Mouse (Mus musculus) right cerebral cortex, adult 2 months (tissue): ENCODE results near the gene Stk33.
A peak's percentile ranks its signal among the peaks of the same experiment; 100 is the strongest.

Experiments
- DNase-seq, 2 experiments: peaks; one replicate each; pipeline ENCODE4 v3.0.0; 2021 to 2022; ENCODE audit warnings: low spot score in 2 of 2

Gene Stk33

DNA sequence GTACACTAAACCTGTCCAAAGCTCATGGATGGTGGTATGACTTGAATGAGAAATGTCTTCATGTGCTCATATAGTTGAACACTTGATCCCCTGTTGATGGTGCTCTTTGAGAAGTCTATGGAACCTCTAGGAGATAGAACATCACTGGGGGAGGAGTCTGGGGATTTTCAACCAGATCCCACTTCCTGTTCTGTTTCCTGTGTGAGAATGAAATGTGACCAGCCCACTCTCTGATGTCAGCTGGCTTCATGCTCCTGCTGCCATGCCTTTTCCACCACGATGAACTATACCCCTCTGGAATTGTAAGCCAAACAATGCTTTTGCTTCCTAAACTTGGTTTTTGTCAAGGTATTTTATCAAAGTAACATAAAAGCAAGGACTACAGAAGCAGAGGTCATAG is 81.0 kb downstream of the Stk33 start:
- no peak for DNase-seq

- no peak for DNase-seq
These were observed 91.6 kb downstream of the Stk33 start for GRCm38 (mm10) chr7:109347241-109347640.

- DNase-seq: no peak
These were observed 107.2 kb downstream of the Stk33 start for GRCm38 (mm10) chr7:109331722-109332121.

- no peak for DNase-seq
These were observed 110.1 kb downstream of the Stk33 start for GRCm38 (mm10) chr7:109328772-109329171.

GRCm38 (mm10) chr7:109326813-109327212 is 112.1 kb downstream of the Stk33 start:
- DNase-seq: no peak

DNA sequence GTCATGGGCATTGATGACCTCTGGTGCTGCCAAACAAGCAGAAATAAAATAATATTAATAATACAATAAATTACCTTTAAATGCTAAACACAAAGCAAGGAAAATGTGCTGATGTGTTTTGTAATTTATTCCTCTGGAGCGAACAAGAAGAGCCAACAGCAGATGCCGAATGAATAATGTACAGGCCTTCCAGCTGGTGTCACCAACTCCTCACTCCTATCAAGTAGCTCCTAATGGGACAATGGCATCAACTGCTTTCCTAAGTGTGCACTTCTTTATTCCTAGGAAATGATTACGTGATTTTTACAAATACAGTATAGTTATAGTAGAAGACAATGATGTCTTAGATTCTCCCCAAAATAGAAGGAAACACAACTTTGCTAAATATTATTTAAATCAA is 113.2 kb downstream of the Stk33 start:
- no peak for DNase-seq

- DNase-seq: no peak
These were observed 113.7 kb downstream of the Stk33 start for GRCm38 (mm10) chr7:109325169-109325568.

GRCm38 (mm10) chr7:109309506-109309905 is 129.4 kb downstream of the Stk33 start:
- no peak for DNase-seq

- no peak for DNase-seq
These were observed 143.1 kb downstream of the Stk33 start for GRCm38 (mm10) chr7:109295807-109296206.

- no peak for DNase-seq
These were observed 143.5 kb downstream of the Stk33 start for GRCm38 (mm10) chr7:109295351-109295750.

- no peak for DNase-seq
These were observed 148.4 kb downstream of the Stk33 start for GRCm38 (mm10) chr7:109290501-109290900.

DNA sequence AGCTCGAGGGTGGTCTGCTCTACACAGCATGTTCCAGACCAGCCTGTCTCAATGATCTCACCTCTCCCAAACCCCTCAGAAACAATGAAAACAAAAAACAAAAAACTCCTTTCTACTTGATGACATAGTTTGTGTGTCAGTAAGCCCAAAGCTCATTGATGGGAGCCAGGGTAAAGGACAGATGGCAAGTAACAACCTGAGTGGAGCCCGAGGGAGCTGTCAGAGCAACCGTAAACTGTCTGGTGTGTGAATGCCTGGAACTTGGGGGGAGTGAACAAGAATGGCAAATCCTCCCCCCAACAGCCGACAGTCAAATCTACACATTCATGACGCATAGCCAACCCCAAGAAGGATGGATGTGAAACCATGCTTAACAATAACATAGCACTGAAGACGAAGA is 149.8 kb downstream of the Stk33 start:
- no peak for DNase-seq

- no peak for DNase-seq
These were observed 156.8 kb downstream of the Stk33 start for GRCm38 (mm10) chr7:109282106-109282505.

- no peak for DNase-seq
These were observed 162.3 kb downstream of the Stk33 start for GRCm38 (mm10) chr7:109276622-109277021.

- DNase-seq: no peak
These were observed 163.0 kb downstream of the Stk33 start for GRCm38 (mm10) chr7:109275901-109276300.

GRCm38 (mm10) chr7:109275151-109275550 is 163.7 kb downstream of the Stk33 start:
- DNase-seq: no peak

- DNase-seq: no peak
These were observed 164.6 kb downstream of the Stk33 start for GRCm38 (mm10) chr7:109274289-109274688.

GRCm38 (mm10) chr7:109269046-109269445 is 169.8 kb downstream of the Stk33 start:
- no peak for DNase-seq

DNA sequence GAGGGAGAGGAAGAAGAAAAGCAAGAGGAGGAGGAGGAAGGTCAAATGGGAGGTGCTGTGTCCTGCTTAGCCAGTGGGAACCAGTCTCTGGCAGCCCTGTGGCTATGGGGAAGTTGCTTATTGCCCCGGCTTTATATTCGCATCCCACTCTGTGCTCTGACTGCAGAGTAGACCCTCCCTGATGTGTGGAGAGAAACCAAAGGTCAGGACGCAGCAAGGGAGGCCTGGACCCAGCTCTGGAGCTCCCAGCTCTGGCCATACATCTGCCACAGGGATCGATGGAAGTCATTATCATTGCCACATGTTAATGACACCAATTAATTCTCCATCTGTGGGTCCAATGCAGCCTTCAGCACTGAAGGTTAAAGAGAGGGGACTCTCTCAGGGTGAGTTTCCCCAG is 171.5 kb downstream of the Stk33 start:
- no peak for DNase-seq

GRCm38 (mm10) chr7:109266181-109266580 is 172.7 kb downstream of the Stk33 start:
- no peak for DNase-seq

GRCm38 (mm10) chr7:109265606-109266005 is 173.3 kb downstream of the Stk33 start:
- DNase-seq: no peak

- DNase-seq: peak; percentile 62 to 71
These were observed 183.2 kb downstream of the Stk33 start for GRCm38 (mm10) chr7:109255506-109256352.

GRCm38 (mm10) chr7:109251418-109251817 is 187.5 kb downstream of the Stk33 start:
- DNase-seq: no peak

DNA sequence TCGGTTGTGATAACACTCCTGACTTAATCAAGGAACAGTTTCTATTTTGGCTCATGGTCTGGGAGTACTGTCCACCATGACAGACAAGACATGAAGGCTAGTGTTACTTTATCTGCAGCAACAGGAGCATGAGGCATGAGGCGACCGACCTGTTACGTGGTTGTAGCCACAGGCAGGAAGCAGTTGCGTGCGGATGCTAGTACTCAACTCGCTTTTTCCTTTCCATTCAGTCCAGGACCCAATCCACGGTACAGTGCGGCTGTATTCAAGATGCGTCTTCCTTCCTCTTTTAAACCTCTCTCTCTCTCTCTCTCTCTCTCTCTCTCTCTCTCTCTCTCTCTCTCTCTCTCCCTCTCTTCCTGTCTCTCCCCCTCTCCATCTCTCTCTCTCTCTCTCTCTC is 194.1 kb downstream of the Stk33 start:
- DNase-seq: no peak
